Mouse (Mus musculus): Measurements from ENCODE around the gene Stt3b. TPM values are rescaled to one million over a fixed set of nuclear protein-coding genes. Genes with fewer than 3 reads are reported as not detected.

Gene Stt3b
- 17.4 TPM for polyA plus RNA-seq (2015; fragmentation: Illumina TruSeq; extraction: RNeasy Lipid Tissue Mini Kit (QIAGEN cat#74804); ENCODE audit: insufficient read depth, low read depth, low replicate concordance)

GRCm38 (mm10) chr9:115310346-115311222 is at the start of gene Stt3b:
TSS of gene Stt3b (minus strand) at chr9:115310421.

